In the genomic region with DNA sequence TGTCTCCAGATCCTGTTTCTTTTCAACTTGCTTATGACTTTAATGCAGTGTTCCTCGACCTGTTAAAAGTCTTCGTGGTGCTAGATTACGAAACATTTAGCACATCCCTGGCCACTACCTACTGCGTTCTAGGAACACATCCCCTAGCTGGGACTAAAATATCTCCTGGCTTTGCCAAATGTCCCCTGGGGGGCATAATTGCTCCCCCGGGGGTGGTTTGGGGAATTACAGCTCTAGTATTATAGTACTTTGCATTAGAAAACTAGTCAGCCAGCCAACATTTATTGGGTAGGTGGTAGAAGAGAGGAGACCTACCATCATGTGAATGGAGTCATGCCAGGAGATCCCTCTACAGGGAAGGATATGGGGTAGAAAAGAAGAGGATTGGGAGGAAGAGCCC, we compare ENCODE assay signal across 21 mouse cellular contexts.
DNase-seq lines count a peak whose midpoint lies in the region; ATAC-seq and TF ChIP-seq lines count a peak whose summit lies in the region.
"Had no signal": no experiment of that assay in that cellular context is flagged by ENCODE, and none has a peak within 500 bp of the region (broad histone marks: within the 10 kb centered on the region; RNA-seq: fewer than 3 reads in every experiment).

No protein-coding gene starts in this region.

- WGBS in intestine, postnatal 0 days, result 84% methylated on average over 5 of the region's 5 CpGs
- WGBS in intestine, embryonic 16.5 days, result 82% methylated on average over 5 of the region's 5 CpGs

- no peak overlapping the region for H3K4me2 ChIP-seq in intestine, postnatal 0 days (replicated peaks; ENCODE audit: low read depth)
- H3K4me2 ChIP-seq in intestine, embryonic 16.5 days (ENCODE audit: low read depth, low read length), result no peak overlapping the region
- H3K4me2 ChIP-seq: forebrain, embryonic 13.5 days; heart, embryonic 11.5 days; heart, embryonic 15.5 days had no signal

- no peaks in the 10 kb centered on the region for H3K27me3 ChIP-seq in intestine, postnatal 0 days (replicated peaks; ENCODE audit: control insufficient read depth, insufficient read depth, low read length)
- H3K27me3 ChIP-seq in intestine, embryonic 16.5 days (replicated peaks; ENCODE audit: control insufficient read depth, insufficient read depth, low read length), result no peaks in the 10 kb centered on the region
- H3K27me3 ChIP-seq in E14TG2a.4 (ENCODE audit: insufficient read depth, low read length), result no peaks in the 10 kb centered on the region
- H3K27me3 ChIP-seq: heart, embryonic 15.5 days had no signal

- H3K36me3 ChIP-seq in intestine, postnatal 0 days (ENCODE audit: control insufficient read depth, insufficient read depth), result no peaks in the 10 kb centered on the region
- H3K36me3 ChIP-seq in intestine, embryonic 16.5 days (ENCODE audit: control insufficient read depth, insufficient read depth, low read length), result no peaks in the 10 kb centered on the region
- H3K36me3 ChIP-seq in E14TG2a.4 (ENCODE audit: insufficient read depth, low read length), result no peaks in the 10 kb centered on the region
- H3K36me3 ChIP-seq: embryonic facial prominence, embryonic 10.5 days; heart, embryonic 15.5 days had no signal

- H3K27ac ChIP-seq in intestine, postnatal 0 days (ENCODE audit: low read depth, low read length), result no peak overlapping the region
- H3K27ac ChIP-seq in intestine, embryonic 16.5 days (ENCODE audit: low read length), result no peak overlapping the region
- H3K27ac ChIP-seq: embryonic facial prominence, embryonic 10.5 days; forebrain, embryonic 13.5 days; heart, embryonic 15.5 days had no signal

- H3K9me3 ChIP-seq in intestine, postnatal 0 days (ENCODE audit: control insufficient read depth), result no peaks in the 10 kb centered on the region
- no peaks in the 10 kb centered on the region for H3K9me3 ChIP-seq in intestine, embryonic 16.5 days (ENCODE audit: control insufficient read depth, low read length)
- no peaks in the 10 kb centered on the region for H3K9me3 ChIP-seq in E14TG2a.4 (ENCODE audit: low read length)
- H3K9me3 ChIP-seq: embryonic facial prominence, embryonic 10.5 days; forebrain, embryonic 13.5 days; heart, embryonic 15.5 days had no signal

- H3K4me3 ChIP-seq in intestine, postnatal 0 days (ENCODE audit: low read depth, low read length), result no peak overlapping the region
- H3K4me3 ChIP-seq in intestine, embryonic 16.5 days (ENCODE audit: low read length), result no peak overlapping the region
- no peak overlapping the region for H3K4me3 ChIP-seq in E14TG2a.4 (replicated peaks; ENCODE audit: low read length)
- H3K4me3 ChIP-seq: embryonic facial prominence, embryonic 10.5 days; forebrain, embryonic 13.5 days; heart, embryonic 15.5 days had no signal

- no peak for ATAC-seq in intestine, postnatal 0 days
- no peak for ATAC-seq in intestine, embryonic 16.5 days
- peak; percentile 52 for ATAC-seq in megakaryocyte progenitor cell, adult 5-6 weeks (replicated peaks; ENCODE audit: poor library complexity)
- ATAC-seq: forebrain, embryonic 13.5 days; forebrain, postnatal 0 days; hindbrain, embryonic 16.5 days had no signal

- H3K9ac ChIP-seq in intestine, postnatal 0 days (ENCODE audit: low read depth, low read length), result no peak overlapping the region
- no peak overlapping the region for H3K9ac ChIP-seq in intestine, embryonic 16.5 days (ENCODE audit: low read depth, low read length)
- H3K9ac ChIP-seq: forebrain, embryonic 13.5 days; forebrain, postnatal 0 days; heart, embryonic 15.5 days had no signal

- peak; percentile 13 for DNase-seq in 3T3-L1 (ENCODE audit: low read depth, low spot score)
- no peak for DNase-seq in liver
- no peak for DNase-seq in lung, postnatal 14 days
- DNase-seq: adrenal gland, adult 2 months; adrenal gland, postnatal 25 days; cerebellum, adult 18-20 months; cerebellum, adult 9-11 months; cerebellum, postnatal 36 days; forebrain, postnatal 0 days; gastrocnemius, postnatal 36 days; heart, adult 18-20 months; heart, postnatal 14 days had no signal

- peak; percentile 15; the same call in 1 of the 2 replicates for TF ChIP-seq CTCF in intestine, postnatal 0 days (IDR thresholded peaks at IDR 0.05; ENCODE audit: low read depth)
- peak; percentile 49 for TF ChIP-seq CTCF in E14TG2a.4 (conservative IDR thresholded peaks at IDR 0.05; ENCODE audit: low read length)

- no peaks in the 10 kb centered on the region for H3K4me1 ChIP-seq in intestine, postnatal 0 days (replicated peaks; ENCODE audit: control insufficient read depth, insufficient read depth, low read length)
- H3K4me1 ChIP-seq in intestine, embryonic 16.5 days (ENCODE audit: control insufficient read depth, insufficient read depth, low read length), result no peaks in the 10 kb centered on the region
- no peaks in the 10 kb centered on the region for H3K4me1 ChIP-seq in E14TG2a.4 (replicated peaks; ENCODE audit: low read depth, low read length)
- H3K4me1 ChIP-seq: embryonic facial prominence, embryonic 10.5 days; forebrain, embryonic 13.5 days; heart, embryonic 15.5 days had no signal
